Mouse (Mus musculus): ENCODE results near the gene Nudt9. TPM values are rescaled to one million over a fixed set of nuclear protein-coding genes. Genes with fewer than 3 reads are reported as not detected.

The Nudt9 gene
- total and polyA plus RNA-seq, 3 experiments, result 61.9 to 116 (median 66.7) TPM

DNA sequence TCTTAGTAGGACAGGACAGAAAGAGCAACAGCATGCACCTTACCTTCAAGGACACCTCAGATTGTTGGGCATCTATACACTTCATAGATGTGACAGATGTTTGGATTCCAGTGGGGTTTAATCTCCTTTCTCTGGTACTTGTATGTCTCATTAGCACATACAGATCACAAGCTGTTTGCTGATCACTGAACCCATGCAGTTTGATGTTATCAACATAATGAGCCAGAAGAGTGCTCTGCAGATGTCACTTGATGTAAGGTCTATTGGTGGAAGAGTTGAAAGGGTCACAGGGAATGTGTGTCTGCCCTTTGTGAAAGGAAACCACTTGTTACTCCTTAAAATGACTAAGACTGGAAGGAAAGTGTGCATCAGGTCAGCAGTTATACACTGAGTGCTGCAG, 11.0 kb upstream of the Nudt9 start:
- Histone ChIP-seq H3K4me3 (ENCODE audit: low read depth, low read length) (no peak overlapping the region), H3K9me3 (replicated peaks) (no peaks in the 10 kb centered on the region), H3K4me1 (ENCODE audit: insufficient read depth, low read depth, low read length) (no peaks in the 10 kb centered on the region), H3K27me3 (ENCODE audit: insufficient read depth, low read length) (no peaks in the 10 kb centered on the region), H3K36me3 (replicated peaks) (no peaks in the 10 kb centered on the region)
- TF ChIP-seq TAL1 (conservative IDR thresholded peaks at IDR 0.05; ENCODE audit: low read depth, low read length) (no peak), POLR2AphosphoS5 (IDR thresholded peaks at IDR 0.05; ENCODE audit: insufficient replicate concordance, low read depth, low read length) (no peak), CTCF (IDR thresholded peaks at IDR 0.05; ENCODE audit: low read depth, low read length) (no peak), GATA2 (IDR thresholded peaks at IDR 0.05; ENCODE audit: borderline replicate concordance, low read depth, low read length) (no peak), GATA1 (IDR thresholded peaks at IDR 0.05; ENCODE audit: borderline replicate concordance, low read length) (no peak)
- DNase-seq (ENCODE audit: low spot score) (no peak), ATAC-seq (ENCODE audit: extremely low read depth, insufficient number of reproducible peaks, low FRiP score, poor library complexity, severe bottlenecking) (no peak)

DNA sequence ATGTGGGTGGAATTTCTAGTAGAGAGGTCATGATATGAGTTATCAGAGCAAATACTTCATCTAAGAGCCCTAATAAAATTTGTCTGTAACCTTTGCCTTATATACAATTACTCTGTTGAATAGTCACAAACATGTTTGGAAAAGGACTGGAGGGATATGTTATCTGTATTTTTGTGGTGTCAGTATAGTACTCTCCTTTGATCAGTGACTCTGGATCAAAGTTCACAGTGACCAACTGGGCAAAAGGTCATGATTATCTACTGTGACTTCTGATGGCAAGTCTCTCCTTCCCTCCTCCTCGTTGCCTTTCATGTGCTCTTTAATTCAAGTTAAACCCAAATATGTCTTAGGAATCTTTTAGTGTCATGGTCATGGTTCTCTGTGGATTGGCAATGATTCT, 10.3 kb upstream of the Nudt9 start:
- Histone ChIP-seq H3K4me3 (ENCODE audit: low read depth, low read length) (no peak overlapping the region), H3K9me3 (replicated peaks) (no peaks in the 10 kb centered on the region), H3K36me3 (replicated peaks) (no peaks in the 10 kb centered on the region), H3K27me3 (ENCODE audit: insufficient read depth, low read length) (no peaks in the 10 kb centered on the region), H3K4me1 (ENCODE audit: insufficient read depth, low read depth, low read length) (no peaks in the 10 kb centered on the region)
- ATAC-seq (ENCODE audit: extremely low read depth, insufficient number of reproducible peaks, low FRiP score, poor library complexity, severe bottlenecking) (no peak), DNase-seq (ENCODE audit: low spot score) (no peak)
- TF ChIP-seq GATA1 (IDR thresholded peaks at IDR 0.05; ENCODE audit: borderline replicate concordance, low read length), result no peak
- TF ChIP-seq POLR2AphosphoS5 (IDR thresholded peaks at IDR 0.05; ENCODE audit: insufficient replicate concordance, low read depth, low read length), result no peak
- TF ChIP-seq GATA2 (IDR thresholded peaks at IDR 0.05; ENCODE audit: borderline replicate concordance, low read depth, low read length), result no peak
- TF ChIP-seq TAL1 (conservative IDR thresholded peaks at IDR 0.05; ENCODE audit: low read depth, low read length), result no peak
- TF ChIP-seq CTCF (IDR thresholded peaks at IDR 0.05; ENCODE audit: low read depth, low read length), result no peak

DNA sequence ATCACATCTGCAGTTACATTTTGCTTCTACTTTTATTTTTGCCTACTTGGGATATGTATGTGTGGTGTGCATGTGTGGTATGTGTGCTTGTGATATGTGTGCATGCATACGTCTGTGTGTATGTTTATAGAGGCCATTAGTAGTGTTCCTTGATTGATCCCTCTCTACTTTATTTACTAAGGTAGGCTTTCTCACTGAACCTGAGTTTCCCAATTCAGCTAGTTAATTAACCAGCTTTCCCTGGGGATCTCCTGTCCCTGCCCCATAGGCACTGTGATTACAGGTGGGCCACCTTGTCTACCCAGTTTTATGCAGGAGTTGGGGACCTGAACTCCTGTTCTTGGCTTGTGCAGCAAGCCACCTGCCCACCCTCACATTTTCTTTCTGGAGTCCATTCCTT, 9.4 kb upstream of the Nudt9 start:
- no peak for ATAC-seq (ENCODE audit: extremely low read depth, insufficient number of reproducible peaks, low FRiP score, poor library complexity, severe bottlenecking)

GRCm38 (mm10) chr5:104039154-104039932, 6.8 kb upstream of the Nudt9 start:
- Histone ChIP-seq H3K4me3 (ENCODE audit: low read depth, low read length) (no peak overlapping the region), H3K4me1 (ENCODE audit: insufficient read depth, low read depth, low read length) (no peaks in the 10 kb centered on the region; the same call in 1 of the 2 replicates), H3K36me3 (replicated peaks) (peaks cover 2% of the 10 kb centered on the region), H3K9me3 (replicated peaks) (no peaks in the 10 kb centered on the region), H3K27me3 (ENCODE audit: insufficient read depth, low read length) (no peaks in the 10 kb centered on the region)
- no peak for ATAC-seq (ENCODE audit: extremely low read depth, insufficient number of reproducible peaks, low FRiP score, poor library complexity, severe bottlenecking)
- TF ChIP-seq POLR2AphosphoS5 (IDR thresholded peaks at IDR 0.05; ENCODE audit: insufficient replicate concordance, low read depth, low read length) (no peak), GATA1 (IDR thresholded peaks at IDR 0.05; ENCODE audit: borderline replicate concordance, low read length) (no peak), CTCF (IDR thresholded peaks at IDR 0.05; ENCODE audit: low read depth, low read length) (no peak), TAL1 (conservative IDR thresholded peaks at IDR 0.05; ENCODE audit: low read depth, low read length) (no peak), GATA2 (IDR thresholded peaks at IDR 0.05; ENCODE audit: borderline replicate concordance, low read depth, low read length) (no peak)
- DNase-seq (ENCODE audit: low spot score), result no peak

More for the DNA sequence above, 9.4 kb upstream of the Nudt9 start:
- H3K4me3 ChIP-seq (ENCODE audit: low read depth, low read length), result no peak overlapping the region
- H3K9me3 ChIP-seq (replicated peaks), result no peaks in the 10 kb centered on the region
- no peaks in the 10 kb centered on the region for H3K36me3 ChIP-seq (replicated peaks)
- H3K4me1 ChIP-seq (ENCODE audit: insufficient read depth, low read depth, low read length), result no peaks in the 10 kb centered on the region
- no peak for TF ChIP-seq GATA2 (IDR thresholded peaks at IDR 0.05; ENCODE audit: borderline replicate concordance, low read depth, low read length)
- no peak for TF ChIP-seq CTCF (IDR thresholded peaks at IDR 0.05; ENCODE audit: low read depth, low read length)
- TF ChIP-seq TAL1 (conservative IDR thresholded peaks at IDR 0.05; ENCODE audit: low read depth, low read length), result no peak
- TF ChIP-seq GATA1 (IDR thresholded peaks at IDR 0.05; ENCODE audit: borderline replicate concordance, low read length), result no peak
- no peak for TF ChIP-seq POLR2AphosphoS5 (IDR thresholded peaks at IDR 0.05; ENCODE audit: insufficient replicate concordance, low read depth, low read length)
- no peaks in the 10 kb centered on the region for H3K27me3 ChIP-seq (ENCODE audit: insufficient read depth, low read length)
- DNase-seq (ENCODE audit: low spot score), result no peak

DNA sequence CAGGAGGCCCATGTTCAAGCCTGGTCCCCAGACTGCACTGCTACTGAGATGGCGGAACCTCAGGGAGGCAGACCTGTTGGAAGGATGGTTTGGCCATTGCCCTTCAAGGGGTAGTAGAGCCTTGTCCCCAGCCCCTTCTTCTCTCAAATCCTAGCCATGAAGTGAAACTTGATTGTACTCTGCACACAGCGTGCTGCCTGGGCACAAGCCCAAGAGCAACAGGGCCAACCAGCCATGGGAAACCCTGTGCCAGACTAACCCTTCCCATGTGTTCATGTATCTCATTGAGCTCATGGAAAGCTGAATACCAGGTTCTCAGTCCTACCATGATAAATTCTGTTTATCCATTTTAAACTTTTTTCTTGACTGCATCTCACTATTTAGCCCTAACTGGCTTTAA, 3.2 kb upstream of the Nudt9 start:
- H3K4me3 ChIP-seq (ENCODE audit: low read depth, low read length), result no peak overlapping the region
- no peak for ATAC-seq (ENCODE audit: extremely low read depth, insufficient number of reproducible peaks, low FRiP score, poor library complexity, severe bottlenecking)
- no peaks in the 10 kb centered on the region for H3K27me3 ChIP-seq (ENCODE audit: insufficient read depth, low read length)
- no peaks in the 10 kb centered on the region for H3K9me3 ChIP-seq (replicated peaks)
- H3K36me3 ChIP-seq (replicated peaks), result peaks cover 2% of the 10 kb centered on the region
- no peak for DNase-seq (ENCODE audit: low spot score)
- TF ChIP-seq POLR2AphosphoS5 (IDR thresholded peaks at IDR 0.05; ENCODE audit: insufficient replicate concordance, low read depth, low read length), result no peak
- no peak for TF ChIP-seq GATA1 (IDR thresholded peaks at IDR 0.05; ENCODE audit: borderline replicate concordance, low read length)
- TF ChIP-seq TAL1 (conservative IDR thresholded peaks at IDR 0.05; ENCODE audit: low read depth, low read length), result no peak
- TF ChIP-seq GATA2 (IDR thresholded peaks at IDR 0.05; ENCODE audit: borderline replicate concordance, low read depth, low read length), result no peak
- TF ChIP-seq CTCF (IDR thresholded peaks at IDR 0.05; ENCODE audit: low read depth, low read length), result no peak
- peaks cover 18% of the 10 kb centered on the region for H3K4me1 ChIP-seq (ENCODE audit: insufficient read depth, low read depth, low read length)

GRCm38 (mm10) chr5:104043704-104044103, 2.4 kb upstream of the Nudt9 start:
- peaks cover 24% of the 10 kb centered on the region for H3K4me1 ChIP-seq (ENCODE audit: insufficient read depth, low read depth, low read length)
- TF ChIP-seq POLR2AphosphoS5 (IDR thresholded peaks at IDR 0.05; ENCODE audit: insufficient replicate concordance, low read depth, low read length), result no peak
- TF ChIP-seq GATA2 (IDR thresholded peaks at IDR 0.05; ENCODE audit: borderline replicate concordance, low read depth, low read length), result no peak
- no peak for TF ChIP-seq GATA1 (IDR thresholded peaks at IDR 0.05; ENCODE audit: borderline replicate concordance, low read length)
- no peak for TF ChIP-seq TAL1 (conservative IDR thresholded peaks at IDR 0.05; ENCODE audit: low read depth, low read length)
- TF ChIP-seq CTCF (IDR thresholded peaks at IDR 0.05; ENCODE audit: low read depth, low read length), result no peak

More at GRCm38 (mm10) chr5:104043704-104044103, 2.4 kb upstream of the Nudt9 start:
- ATAC-seq (ENCODE audit: extremely low read depth, insufficient number of reproducible peaks, low FRiP score, poor library complexity, severe bottlenecking) (no peak), DNase-seq (ENCODE audit: low spot score) (no peak)
- Histone ChIP-seq H3K36me3 (replicated peaks) (peaks cover 2% of the 10 kb centered on the region), H3K27me3 (ENCODE audit: insufficient read depth, low read length) (no peaks in the 10 kb centered on the region), H3K4me3 (ENCODE audit: low read depth, low read length) (no peak overlapping the region), H3K9me3 (replicated peaks) (no peaks in the 10 kb centered on the region)
